Mouse (Mus musculus) kidney, embryonic 15.5 days (tissue): Measurements from ENCODE around the gene Cxadr. TPM values are rescaled to one million over a fixed set of nuclear protein-coding genes. Genes with fewer than 3 reads are reported as not detected.
A peak's percentile ranks its signal among the peaks of the same experiment; 100 is the strongest.
"Not testable (repeated sequence)": the region's sequence is repeated elsewhere in the genome, so short reads cannot be mapped to it uniquely, and the experiment has no call there.

Source experiments
- ATAC-seq: fragments of 200-750 bp; cut with Nextera tagmentation; replicated peaks from 2 replicates; pipeline ENCODE4 v1.8.0; 2017; ENCODE audit warnings: moderate TSS enrichment; ENCODE audit not compliant: low FRiP score
- H3K27ac ChIP-seq: fragments of 300-500 bp; sonication (generic); 2 replicates; pipeline ENCODE4 v1.5.1; 2015; ENCODE audit warnings: mild to moderate bottlenecking, inconsistent platforms
- H3K27me3 ChIP-seq: fragments of 300-500 bp; sonication (generic); 2 replicates; pipeline ENCODE4 v1.6.1; 2015; ENCODE audit warnings: inconsistent platforms
- H3K36me3 ChIP-seq: fragments of 300-500 bp; sonication (generic); 2 replicates; pipeline ENCODE4 v1.6.1; 2015; ENCODE audit warnings: inconsistent platforms
- H3K4me1 ChIP-seq: fragments of 300-500 bp; sonication (generic); 2 replicates; pipeline ENCODE4 v1.6.1; 2015; ENCODE audit warnings: inconsistent platforms
- H3K4me2 ChIP-seq: fragments of 300-500 bp; sonication (generic); 2 replicates; pipeline ENCODE4 v1.6.1; 2015; ENCODE audit warnings: moderate library complexity, mild to moderate bottlenecking, inconsistent platforms
- H3K4me3 ChIP-seq: fragments of 300-500 bp; sonication (generic); replicated peaks from 2 replicates; pipeline ENCODE4 v1.5.1; 2015; ENCODE audit warnings: mild to moderate bottlenecking, inconsistent platforms
- H3K9ac ChIP-seq: fragments of 300-500 bp; sonication (generic); 2 replicates; pipeline ENCODE4 v1.6.1; 2015; ENCODE audit warnings: mild to moderate bottlenecking, inconsistent platforms
- H3K9me3 ChIP-seq: fragments of 300-500 bp; sonication (generic); replicated peaks from 2 replicates; pipeline ENCODE4 v1.6.1; 2016; ENCODE audit warnings: inconsistent platforms
- WGBS: fragments of 180-500 bp; shearing (Covaris S2); methylation state at CpG from one replicate; pipeline ENCODE4 v1.1.7; 2015; ENCODE audit warnings: mixed read lengths; 5-methylcytosine and 5-hydroxymethylcytosine counted together
- polyA plus RNA-seq: library from polyadenylated mRNA; unstranded; fragments of >200 nt; fragmentation: Nextera tagmentation; extraction: Ambion mirVana; gene quantifications from 2 replicates; pipeline ENCODE4 v1.2.1, GENCODE M21; 2015

Gene Cxadr
- polyA plus RNA-seq, 1 experiment from 2014 or later: 32.0 TPM

- no peaks in the 10 kb centered on the region for H3K27me3 ChIP-seq
- H3K36me3 ChIP-seq: no peaks in the 10 kb centered on the region
- peaks cover 8% of the 10 kb centered on the region; the same call in 1 of the 2 replicates for H3K4me1 ChIP-seq
- H3K27ac ChIP-seq: no peak overlapping the region
- no peak for ATAC-seq
- WGBS: 77% methylated on average over 4 of the region's 4 CpGs
- H3K4me3 ChIP-seq: no peak overlapping the region
- no peaks in the 10 kb centered on the region for H3K9me3 ChIP-seq
- no peak overlapping the region for H3K4me2 ChIP-seq
- H3K9ac ChIP-seq: no peak overlapping the region
These were observed 40.1 kb downstream of the Cxadr start for GRCm38 (mm10) chr16:78341356-78341755.

GRCm38 (mm10) chr16:78342767-78343166 is 41.5 kb downstream of the Cxadr start:
- H3K27ac ChIP-seq: no peak overlapping the region
- H3K27me3 ChIP-seq: no peaks in the 10 kb centered on the region
- no peak overlapping the region for H3K9ac ChIP-seq
- WGBS: 91% methylated on average over 5 of the region's 5 CpGs
- H3K4me2 ChIP-seq: no peak overlapping the region
- H3K9me3 ChIP-seq: no peaks in the 10 kb centered on the region
- H3K4me1 ChIP-seq: 0 out of 2 replicates have a peak, but pooled peaks cover 4% of the 10 kb centered on the region
- H3K4me3 ChIP-seq: no peak overlapping the region
- H3K36me3 ChIP-seq: no peaks in the 10 kb centered on the region
- no peak for ATAC-seq

GRCm38 (mm10) chr16:78343792-78344191 is 42.5 kb downstream of the Cxadr start:
- Histone ChIP-seq H3K27me3 (no peaks in the 10 kb centered on the region), H3K4me2 (no peak overlapping the region), H3K9me3 (no peaks in the 10 kb centered on the region), H3K36me3 (0 out of 2 replicates have a peak, but pooled peaks cover 3% of the 10 kb centered on the region), H3K27ac (no peak overlapping the region), H3K9ac (no peak overlapping the region), H3K4me1 (0 out of 2 replicates have a peak, but pooled peaks cover 4% of the 10 kb centered on the region), H3K4me3 (no peak overlapping the region)
- WGBS: 54% methylated on average over 6 of the region's 6 CpGs
- no peak for ATAC-seq

GRCm38 (mm10) chr16:78346662-78347327 is 45.5 kb downstream of the Cxadr start:
- 61% methylated on average over 2 of the region's 2 CpGs for WGBS
- Histone ChIP-seq H3K4me2 (no peak overlapping the region), H3K9ac (no peak overlapping the region), H3K4me1 (0 out of 2 replicates have a peak, but pooled peaks cover 4% of the 10 kb centered on the region), H3K27ac (no peak overlapping the region), H3K36me3 (peaks cover 9% of the 10 kb centered on the region), H3K4me3 (no peak overlapping the region), H3K9me3 (no peaks in the 10 kb centered on the region), H3K27me3 (no peaks in the 10 kb centered on the region)
- ATAC-seq: peak; percentile 22; the same call in 1 of the 2 replicates

GRCm38 (mm10) chr16:78347328-78347926 is 46.1 kb downstream of the Cxadr start:
- H3K4me2 ChIP-seq: no peak overlapping the region
- H3K9me3 ChIP-seq: no peaks in the 10 kb centered on the region
- no peak overlapping the region for H3K9ac ChIP-seq
- peaks cover 9% of the 10 kb centered on the region for H3K36me3 ChIP-seq
- ATAC-seq: peak; percentile 43; the same call in 1 of the 2 replicates
- H3K4me1 ChIP-seq: 0 out of 2 replicates have a peak, but pooled peaks cover 4% of the 10 kb centered on the region
- 0 out of 2 replicates have a peak overlapping the region, but pooled peaks have one; percentile 6 for H3K27ac ChIP-seq
- H3K4me3 ChIP-seq: no peak overlapping the region
- H3K27me3 ChIP-seq: no peaks in the 10 kb centered on the region
- 82% methylated on average over 13 of the region's 13 CpGs for WGBS

GRCm38 (mm10) chr16:78357757-78358156 is 56.5 kb downstream of the Cxadr start:
- H3K4me3 ChIP-seq: no peak overlapping the region
- no peaks in the 10 kb centered on the region for H3K4me1 ChIP-seq
- H3K27ac ChIP-seq: no peak overlapping the region
- WGBS: over 99% methylated on average over 3 of the region's 3 CpGs
- peaks cover 38% of the 10 kb centered on the region for H3K36me3 ChIP-seq
- no peak for ATAC-seq
- no peaks in the 10 kb centered on the region for H3K27me3 ChIP-seq
- no peaks in the 10 kb centered on the region for H3K9me3 ChIP-seq
- no peak overlapping the region for H3K4me2 ChIP-seq
- no peak overlapping the region for H3K9ac ChIP-seq

GRCm38 (mm10) chr16:78361466-78361865 is 60.2 kb downstream of the Cxadr start:
- Histone ChIP-seq H3K9ac (no peak overlapping the region), H3K36me3 (peaks cover 64% of the 10 kb centered on the region), H3K9me3 (no peaks in the 10 kb centered on the region), H3K4me1 (no peaks in the 10 kb centered on the region), H3K27me3 (no peaks in the 10 kb centered on the region), H3K27ac (no peak overlapping the region), H3K4me2 (no peak overlapping the region), H3K4me3 (no peak overlapping the region)
- 59% methylated on average over 4 of the region's 4 CpGs for WGBS
- no peak for ATAC-seq

- not testable (repeated sequence) for H3K27me3 ChIP-seq, ATAC-seq, H3K4me2 ChIP-seq, H3K9ac ChIP-seq, H3K4me1 ChIP-seq, H3K27ac ChIP-seq, H3K9me3 ChIP-seq, H3K4me3 ChIP-seq
- peaks cover 69% of the 10 kb centered on the region for H3K36me3 ChIP-seq
- WGBS: 94% methylated on average over 9 of the region's 9 CpGs
These were observed 63.3 kb downstream of the Cxadr start for GRCm38 (mm10) chr16:78364554-78364953.

GRCm38 (mm10) chr16:78371491-78372046 is 70.3 kb downstream of the Cxadr start:
- 67% methylated on average over 7 of the region's 7 CpGs for WGBS
- peaks cover 48% of the 10 kb centered on the region for H3K36me3 ChIP-seq
- peaks cover 11% of the 10 kb centered on the region for H3K4me1 ChIP-seq
- no peak overlapping the region for H3K9ac ChIP-seq
- H3K27ac ChIP-seq: no peak overlapping the region
- H3K4me3 ChIP-seq: no peak overlapping the region
- no peaks in the 10 kb centered on the region for H3K9me3 ChIP-seq
- no peak for ATAC-seq
- H3K4me2 ChIP-seq: no peak overlapping the region
- H3K27me3 ChIP-seq: no peaks in the 10 kb centered on the region

- Histone ChIP-seq H3K27me3 (no peaks in the 10 kb centered on the region), H3K9ac (no peak overlapping the region), H3K4me1 (peaks cover 17% of the 10 kb centered on the region), H3K4me3 (no peak overlapping the region), H3K4me2 (no peak overlapping the region), H3K36me3 (peaks cover 38% of the 10 kb centered on the region), H3K9me3 (no peaks in the 10 kb centered on the region), H3K27ac (no peak overlapping the region)
- 84% methylated on average over 5 of the region's 5 CpGs for WGBS
- no peak for ATAC-seq
These were observed 71.5 kb downstream of the Cxadr start for GRCm38 (mm10) chr16:78372786-78373185.

GRCm38 (mm10) chr16:78373743-78374142 is 72.5 kb downstream of the Cxadr start:
- no peak overlapping the region for H3K4me3 ChIP-seq
- H3K9me3 ChIP-seq: no peaks in the 10 kb centered on the region
- WGBS: 67% methylated on average over 8 of the region's 8 CpGs
- no peak for ATAC-seq
- H3K9ac ChIP-seq: no peak overlapping the region
- peaks cover 17% of the 10 kb centered on the region for H3K4me1 ChIP-seq
- H3K27me3 ChIP-seq: no peaks in the 10 kb centered on the region
- no peak overlapping the region for H3K4me2 ChIP-seq
- peaks cover 31% of the 10 kb centered on the region for H3K36me3 ChIP-seq
- H3K27ac ChIP-seq: no peak overlapping the region

- Histone ChIP-seq H3K27me3 (no peaks in the 10 kb centered on the region), H3K27ac (no peak overlapping the region), H3K36me3 (peaks cover 21% of the 10 kb centered on the region), H3K9me3 (no peaks in the 10 kb centered on the region), H3K4me2 (peak overlapping the region; percentile 87), H3K4me1 (peaks cover 17% of the 10 kb centered on the region), H3K9ac (no peak overlapping the region), H3K4me3 (peak overlapping the region; percentile 94)
- no peak for ATAC-seq
- WGBS: 50% methylated on average over 10 of the region's 10 CpGs
These were observed 73.9 kb downstream of the Cxadr start for GRCm38 (mm10) chr16:78375222-78375621.
